Mouse (Mus musculus): ENCODE data around the gene Acsl5.

Acsl5 gene

DNA sequence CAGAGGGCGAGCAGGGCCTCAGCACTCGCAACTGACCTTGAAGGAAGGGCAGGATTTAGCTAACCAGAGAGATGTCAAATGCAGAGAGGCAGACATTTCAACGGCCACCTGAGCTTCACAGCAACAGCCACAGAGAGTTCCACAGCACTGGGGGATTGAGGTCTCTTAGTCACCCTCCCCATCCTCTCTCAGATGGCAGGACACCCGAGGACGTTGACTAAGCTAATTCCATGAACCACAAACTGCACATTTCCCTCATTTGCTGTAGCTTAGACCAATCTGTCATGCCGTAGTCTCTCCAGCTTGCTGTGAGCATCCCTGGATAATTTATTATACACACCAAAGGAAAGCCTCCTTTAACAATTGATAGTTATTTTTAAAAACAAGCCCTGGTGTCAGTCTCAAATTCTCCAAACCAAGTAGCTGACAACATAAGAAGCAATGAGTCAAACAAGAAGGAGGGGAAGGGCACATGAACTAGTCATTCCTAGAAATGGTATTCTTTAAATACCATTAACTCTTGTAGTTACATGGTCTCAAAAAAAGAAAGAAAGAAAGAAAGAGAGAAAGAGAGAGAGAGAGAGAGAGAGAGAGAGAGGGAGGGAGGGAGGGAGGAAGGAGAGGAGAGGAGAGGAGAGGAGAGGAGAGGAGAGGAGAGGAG is 11.8 kb upstream of the Acsl5 start:
- in situ Hi-C loops (cut with MboI), result no loop called here

- in situ Hi-C loops (cut with MboI), result no loop called here
Measured at GRCm38 (mm10) chr19:55241186-55241645, 10.5 kb upstream of the Acsl5 start, which contains the start of gene Gucy2g. Gucy2g (minus strand) TSS chr19:55241236.

DNA sequence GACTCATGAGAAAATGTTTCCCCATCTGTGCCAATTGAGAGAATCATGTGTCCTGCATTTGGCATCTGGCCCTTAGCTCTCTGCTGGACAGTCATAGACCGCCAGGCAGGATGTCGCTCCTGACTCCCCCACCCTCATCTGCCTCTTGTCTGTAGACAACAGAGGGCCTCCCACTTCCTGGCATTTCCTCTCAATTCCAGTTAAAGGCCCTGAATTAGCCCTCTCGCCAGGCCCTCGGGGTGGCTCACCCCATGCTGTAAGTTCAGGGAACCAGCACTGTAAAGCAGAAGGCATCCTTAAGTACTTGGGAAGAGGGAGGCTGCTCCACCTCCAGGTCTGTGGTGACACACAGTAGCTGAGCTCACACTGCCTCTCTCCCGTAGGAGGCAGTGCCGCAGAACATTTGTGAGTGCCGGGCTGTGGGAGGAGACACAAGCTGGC is 6.9 kb upstream of the Acsl5 start:
- in situ Hi-C loops (cut with MboI), result no loop called here

- in situ Hi-C loops (cut with MboI), result no loop called here
Measured at GRCm38 (mm10) chr19:55247563-55247962, 4.2 kb upstream of the Acsl5 start.

- in situ Hi-C loops (cut with MboI), result no loop called here
Measured at GRCm38 (mm10) chr19:55247991-55248520, 3.7 kb upstream of the Acsl5 start.

DNA sequence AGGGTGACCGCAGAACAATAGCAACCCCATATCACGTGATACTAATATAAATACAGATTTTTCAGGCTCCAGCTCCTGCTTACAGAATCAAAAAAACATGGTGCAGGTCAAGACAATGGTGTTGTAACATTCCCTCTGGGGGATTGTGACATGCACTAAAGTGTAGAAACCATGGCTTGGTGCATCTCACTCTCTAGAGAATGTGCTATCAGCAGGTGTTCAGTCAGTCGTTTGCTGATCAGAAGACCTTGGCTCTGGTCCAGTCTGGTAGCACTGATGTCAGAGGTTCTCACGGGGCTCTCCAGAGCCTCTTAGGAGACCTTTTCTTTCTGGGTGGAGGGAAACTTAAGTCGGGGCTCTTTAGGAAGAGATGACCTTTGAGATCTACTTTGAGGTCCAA is 1.3 kb upstream of the Acsl5 start:
- in situ Hi-C loops (cut with MboI), result no loop called here

- in situ Hi-C loops (cut with MboI), result no loop called here
Measured at GRCm38 (mm10) chr19:55253239-55253569, 1.5 kb downstream of the Acsl5 start.

DNA sequence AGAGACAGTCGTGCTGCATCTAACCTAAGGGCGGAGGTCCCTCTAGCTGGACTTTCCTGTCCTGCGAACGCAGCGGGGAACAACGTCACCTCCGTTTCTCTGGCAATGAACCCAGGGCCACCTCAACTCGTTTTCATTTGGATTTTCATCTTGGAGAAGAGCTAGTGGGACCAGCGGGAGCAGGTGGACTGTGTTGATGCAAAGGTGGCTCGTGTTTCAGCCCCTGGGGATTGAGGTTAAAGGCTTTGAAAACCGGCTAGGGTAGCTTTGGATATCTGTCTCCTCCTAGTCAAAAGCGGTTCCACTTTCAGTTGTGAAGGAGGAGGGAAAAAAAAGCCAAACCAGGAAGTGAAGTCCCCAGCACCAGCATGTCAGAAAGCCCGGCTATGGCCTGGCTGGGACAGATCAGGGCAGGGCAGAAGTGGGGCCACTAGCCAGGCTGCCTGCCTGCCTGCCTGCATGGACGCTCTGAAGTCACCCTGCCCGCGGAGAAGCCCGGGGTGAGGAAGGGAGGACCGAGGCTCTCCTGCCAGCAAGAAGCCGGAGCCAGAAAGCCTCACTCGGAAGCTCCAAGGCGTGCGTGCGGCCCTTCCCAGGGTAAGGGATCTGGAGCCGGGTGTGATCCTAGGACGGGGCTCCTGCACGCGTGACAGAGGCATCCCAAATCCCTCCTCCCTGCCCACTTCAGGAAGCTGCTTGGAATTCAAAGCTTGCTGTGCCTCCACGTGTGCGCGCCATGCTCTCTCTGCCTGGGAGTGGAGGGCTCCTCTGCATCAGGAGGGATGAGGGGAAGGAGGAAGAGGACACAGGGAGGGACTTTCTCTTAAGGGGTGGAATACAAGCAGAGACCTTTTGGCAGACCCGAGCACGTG is 2.1 kb downstream of the Acsl5 start:
- in situ Hi-C loops (cut with MboI), result no loop called here

DNA sequence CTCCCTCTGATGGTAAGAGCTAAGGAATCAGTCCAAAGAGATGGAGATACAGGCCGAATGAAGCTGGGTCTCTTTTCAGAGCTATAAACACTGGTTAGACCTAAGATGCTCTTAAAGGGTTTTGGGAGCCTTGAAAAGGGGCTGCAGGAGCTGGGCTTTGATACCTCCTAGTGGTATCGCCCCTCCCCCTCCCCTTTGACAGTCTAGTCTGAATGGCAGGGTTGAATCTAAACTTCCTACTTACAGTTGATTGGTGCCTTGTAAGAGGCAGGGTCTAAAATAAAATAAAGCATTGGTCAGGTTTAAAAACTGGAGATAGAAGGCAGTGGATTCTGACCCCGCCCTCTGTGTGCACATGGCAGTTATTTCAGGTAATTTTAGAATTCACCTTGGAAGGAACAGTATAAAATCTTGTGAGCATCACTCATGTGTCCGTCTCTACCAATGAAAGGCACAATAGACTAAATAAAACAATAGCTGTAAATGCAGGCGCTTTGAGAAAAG is 2.8 kb downstream of the Acsl5 start:
- in situ Hi-C loops (cut with MboI), result no loop called here

GRCm38 (mm10) chr19:55256156-55256555 is 4.4 kb downstream of the Acsl5 start:
- in situ Hi-C loops (cut with MboI), result no loop called here

- in situ Hi-C loops (cut with MboI), result no loop called here
Measured at GRCm38 (mm10) chr19:55257656-55258375, 6.1 kb downstream of the Acsl5 start.

- in situ Hi-C loops (cut with MboI), result no loop called here
Measured at GRCm38 (mm10) chr19:55258514-55258913, 6.8 kb downstream of the Acsl5 start.

DNA sequence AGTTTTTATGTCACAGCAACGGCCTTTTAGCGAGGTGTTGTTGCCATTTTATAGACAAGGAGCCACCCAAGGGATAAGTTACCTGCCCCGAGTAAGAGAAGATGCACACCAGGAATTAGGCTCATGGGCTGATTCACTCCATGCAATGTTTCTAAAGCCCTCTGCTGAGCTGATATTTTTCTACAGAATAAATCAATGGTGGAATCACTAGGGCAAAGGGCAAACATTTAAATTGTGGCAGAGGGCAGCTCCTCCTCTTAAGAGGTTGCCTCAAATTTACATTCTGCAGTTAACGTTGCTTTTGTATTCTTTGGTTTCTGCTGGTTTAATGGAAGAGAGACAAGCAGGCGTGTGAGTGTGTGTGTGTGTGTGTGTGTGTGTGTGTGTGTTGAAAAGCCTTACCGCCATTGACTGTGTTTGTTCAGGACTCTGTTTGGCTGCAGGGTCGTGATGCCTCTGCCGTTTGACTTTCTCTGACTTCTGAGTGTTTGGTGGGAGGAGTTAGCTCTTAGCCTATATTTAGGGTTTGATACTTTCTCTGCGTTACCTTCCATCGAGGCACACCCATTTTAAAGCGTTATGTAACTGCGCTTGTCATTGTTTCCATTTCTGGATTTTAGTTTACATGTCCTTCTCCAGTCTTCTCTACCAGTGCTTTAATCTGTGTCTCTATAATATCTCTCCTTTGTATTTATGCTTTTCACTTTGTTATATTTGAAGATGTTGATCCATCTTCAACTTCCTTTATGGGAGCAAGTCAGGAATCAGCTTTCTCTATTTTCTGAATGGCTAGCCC is 8.8 kb downstream of the Acsl5 start:
- in situ Hi-C loops (cut with MboI), result no loop called here

- in situ Hi-C loops (cut with MboI), result no loop called here
Measured at GRCm38 (mm10) chr19:55265269-55265668, 13.5 kb downstream of the Acsl5 start.

GRCm38 (mm10) chr19:55266786-55267185 is 15.0 kb downstream of the Acsl5 start:
- in situ Hi-C loops (cut with MboI), result no loop called here

GRCm38 (mm10) chr19:55268150-55268549 is 16.4 kb downstream of the Acsl5 start:
- in situ Hi-C loops (cut with MboI), result no loop called here

DNA sequence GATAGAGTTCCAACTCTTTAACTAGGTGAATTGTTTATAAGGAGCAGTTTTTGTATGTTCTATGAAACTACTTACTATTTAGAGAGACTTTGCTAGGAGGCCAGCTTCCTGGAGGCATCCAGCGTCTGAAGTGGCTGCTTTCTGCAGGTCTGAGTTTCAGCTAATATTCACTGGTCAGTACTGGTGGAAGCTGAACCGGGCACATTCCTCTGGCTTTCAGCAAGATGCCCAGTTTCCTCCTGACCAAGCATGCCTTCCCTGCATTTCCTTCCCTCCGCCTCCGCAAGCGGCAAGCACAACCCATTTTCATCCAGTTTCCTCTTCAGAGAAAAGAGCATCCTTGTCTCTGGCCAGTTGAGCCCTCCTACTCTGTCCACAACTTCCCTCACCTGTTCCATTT is 17.3 kb downstream of the Acsl5 start:
- in situ Hi-C loops (cut with MboI), result no loop called here

DNA sequence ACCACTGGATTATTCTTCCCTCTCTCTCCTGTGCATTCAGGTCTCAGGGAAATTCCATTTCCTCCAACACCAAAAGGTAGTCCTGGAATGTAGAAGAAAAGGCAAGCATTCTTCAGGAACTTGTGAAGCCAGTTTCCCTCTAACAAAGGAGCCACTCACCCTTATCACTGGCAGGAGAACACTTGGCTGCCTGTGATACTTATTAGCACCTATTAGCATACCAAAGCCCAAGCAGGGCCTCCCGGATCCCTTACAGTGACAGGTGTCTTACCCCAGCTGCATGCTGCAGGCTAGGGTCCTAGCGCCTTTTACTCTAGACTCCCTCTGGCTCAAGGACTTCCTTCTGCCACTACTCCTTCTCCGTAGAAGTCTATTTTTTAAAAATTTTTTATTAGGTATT is 19.7 kb downstream of the Acsl5 start:
- in situ Hi-C loops (cut with MboI), result no loop called here

- in situ Hi-C loops (cut with MboI), result no loop called here
Measured at GRCm38 (mm10) chr19:55273340-55273739, 21.6 kb downstream of the Acsl5 start.

DNA sequence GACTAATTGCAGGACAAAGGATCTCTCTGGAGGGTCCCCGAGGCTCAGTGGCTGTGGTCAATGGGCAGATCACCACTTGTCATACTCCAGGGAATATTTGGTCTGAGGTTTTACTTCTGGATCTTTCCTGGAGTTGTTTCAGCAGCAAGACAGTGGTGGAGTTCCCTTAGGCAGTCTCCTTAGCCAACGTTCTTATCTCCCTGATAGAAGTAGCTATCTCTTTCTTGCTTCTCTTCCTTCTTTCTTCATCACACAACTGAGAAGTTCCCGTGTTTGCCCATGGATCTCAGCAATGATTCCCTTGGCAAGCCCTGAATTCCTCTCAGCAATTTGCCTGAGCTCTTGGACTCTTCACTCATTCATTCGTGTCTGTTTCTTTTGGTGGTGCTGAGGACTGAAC is 24.4 kb downstream of the Acsl5 start:
- in situ Hi-C loops (cut with MboI), result no loop called here

DNA sequence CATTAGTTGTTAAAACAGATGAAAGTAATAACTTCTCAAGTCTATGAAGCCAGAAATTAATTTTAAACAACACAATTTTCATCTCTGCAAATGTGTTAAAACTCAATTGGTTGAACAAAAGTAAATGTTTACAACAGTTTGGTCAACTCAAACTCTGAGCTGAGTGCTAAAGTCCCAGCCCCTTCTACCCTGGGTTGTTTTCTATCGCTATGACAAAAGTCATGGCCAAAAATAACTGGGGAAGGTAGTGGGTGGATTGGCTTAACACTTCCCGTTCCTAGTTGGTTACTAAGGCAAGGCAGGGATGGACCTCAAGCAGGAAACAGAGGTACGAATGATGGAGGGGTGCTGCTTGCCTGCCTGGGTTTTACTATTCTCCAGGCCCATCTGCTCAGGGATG is 25.0 kb downstream of the Acsl5 start:
- in situ Hi-C loops (cut with MboI), result no loop called here
